ENCODE assay signal across 25 mouse cellular contexts in genomic region chr6:137272513-137272912, GRCm38 (mm10). TPM values are rescaled to one million over a fixed set of nuclear protein-coding genes. Genes with fewer than 3 reads are reported as not detected.
DNase-seq lines count a peak whose midpoint lies in the region; ATAC-seq and TF ChIP-seq lines count a peak whose summit lies in the region.
"Had no signal": no experiment of that assay in that cellular context is flagged by ENCODE, and none has a peak within 500 bp of the region (broad histone marks: within the 10 kb centered on the region; RNA-seq: fewer than 3 reads in every experiment).

No protein-coding gene starts in this region.

- DNase-seq in layer of hippocampus, adult 11-12 months (ENCODE audit: low spot score) = peak; percentile 56
- no peak for DNase-seq in layer of hippocampus, postnatal 25 days (ENCODE audit: extremely low spot score in 1 of 2, low spot score in 1 of 2)
- peak; percentile 86 for DNase-seq in brain, embryonic 14.5 days (ENCODE audit: low read depth)
- DNase-seq in layer of hippocampus, adult 9-11 months = peak; percentile 67
- DNase-seq in c-Kit-positive CD71-positive TER-119-positive erythroid progenitor cells, embryonic 14.5 days (ENCODE audit: low spot score) = no peak
- DNase-seq in left cerebral cortex, postnatal 4 days = no peak
- DNase-seq: adrenal gland, adult 8-10 months; B cell, adult 2 months; cerebellum, adult 8-10 months; cerebellum, postnatal 36 days; embryo, embryonic 11 days; kidney, adult 8-10 months; kidney, postnatal 10 days; liver, embryonic 13.5 days; lung, embryonic 14.5 days; thymus, postnatal 36 days had no signal

- H3K4me1 ChIP-seq in forebrain, embryonic 13.5 days = peaks cover 27% of the 10 kb centered on the region
- H3K4me1 ChIP-seq: embryonic facial prominence, embryonic 13.5 days; limb, embryonic 13.5 days; liver, embryonic 13.5 days had no signal

- no peak overlapping the region for H3K9ac ChIP-seq in forebrain, embryonic 13.5 days
- H3K9ac ChIP-seq: embryonic facial prominence, embryonic 13.5 days; limb, embryonic 13.5 days; liver, embryonic 13.5 days; lung, embryonic 14.5 days; midbrain, embryonic 15.5 days had no signal

- no peak for TF ChIP-seq CTCF in brain, embryonic 14.5 days (IDR thresholded peaks at IDR 0.05; ENCODE audit: borderline replicate concordance, extremely low read depth, insufficient read depth, insufficient read length)

- H3K4me3 ChIP-seq in forebrain, embryonic 13.5 days = no peak overlapping the region
- H3K4me3 ChIP-seq: embryonic facial prominence, embryonic 13.5 days; limb, embryonic 13.5 days; liver, embryonic 13.5 days; midbrain, embryonic 15.5 days; myocyte had no signal

- no peak for TF ChIP-seq POLR2A in brain, embryonic 14.5 days (IDR thresholded peaks at IDR 0.05; ENCODE audit: borderline replicate concordance, extremely low read depth, insufficient read depth, insufficient read length, poor library complexity, severe bottlenecking)

- peak; percentile 75 for ATAC-seq in forebrain, embryonic 13.5 days
- ATAC-seq: midbrain, embryonic 15.5 days; Patski had no signal

- H3K27ac ChIP-seq in forebrain, embryonic 13.5 days = 0 out of 2 replicates have a peak overlapping the region, but pooled peaks have one; percentile 1
- H3K27ac ChIP-seq: embryonic facial prominence, embryonic 13.5 days; limb, embryonic 13.5 days; liver, embryonic 13.5 days; midbrain, embryonic 15.5 days had no signal

- intact Hi-C loops in left cerebral cortex, postnatal 4 days (cut with DNase I) = no loop called here

- no peaks in the 10 kb centered on the region for H3K9me3 ChIP-seq in forebrain, embryonic 13.5 days (replicated peaks)
- H3K9me3 ChIP-seq: embryonic facial prominence, embryonic 13.5 days; limb, embryonic 13.5 days; liver, embryonic 13.5 days; midbrain, embryonic 15.5 days had no signal

- H3K36me3 ChIP-seq in forebrain, embryonic 13.5 days (ENCODE audit: poor library complexity, severe bottlenecking) = no peaks in the 10 kb centered on the region
- H3K36me3 ChIP-seq: embryonic facial prominence, embryonic 13.5 days; G1E; limb, embryonic 13.5 days; liver, embryonic 13.5 days; midbrain, embryonic 15.5 days had no signal

- WGBS in forebrain, embryonic 13.5 days = 40% methylated on average over 8 of the region's 8 CpGs

- H3K27me3 ChIP-seq in forebrain, embryonic 13.5 days = no peaks in the 10 kb centered on the region
- H3K27me3 ChIP-seq: CH12.LX; embryonic facial prominence, embryonic 13.5 days; limb, embryonic 13.5 days; liver, embryonic 13.5 days; midbrain, embryonic 15.5 days had no signal

- peak overlapping the region; percentile 28; the same call in 1 of the 2 replicates for H3K4me2 ChIP-seq in forebrain, embryonic 13.5 days
- H3K4me2 ChIP-seq: embryonic facial prominence, embryonic 13.5 days; heart, embryonic 11.5 days; limb, embryonic 13.5 days; liver, embryonic 13.5 days; lung, embryonic 14.5 days; midbrain, embryonic 15.5 days had no signal

RNA-seq across cellular contexts. Expression of gene Ptpro, which starts 20.4 kb away (rescaled TPM):
- 10 to 100 TPM; 49.4 to 58.5 TPM for total RNA-seq in layer of hippocampus, postnatal 25 days (2021)
- polyA plus RNA-seq in brain, embryonic 14.5 days (2012; rRNA removed) = 45.9 and 60.3 TPM in 2 replicates
- 29.5 and 30.6 TPM in 2 replicates for polyA plus RNA-seq in forebrain, embryonic 13.5 days (2015; fragmentation: Nextera tagmentation; extraction: Ambion mirVana)
- total RNA-seq in left cerebral cortex, postnatal 4 days (2021) = 100 to 1,000 TPM; 130 to 134 TPM
- polyA plus RNA-seq: G1E, myocyte, Patski had no signal

Comparison
In these comparisons a context has a peak if more than half of its experiments do, and no peak if none do; other contexts are left out.
1. DNase-seq: peak in layer of hippocampus, adult 11-12 months (single experiment), brain, embryonic 14.5 days (single experiment) and layer of hippocampus, adult 9-11 months (single experiment); none in layer of hippocampus, postnatal 25 days (0 of 2), c-Kit-positive CD71-positive TER-119-positive erythroid progenitor cells, embryonic 14.5 days (single experiment) and left cerebral cortex, postnatal 4 days (single experiment).